In genomic region chr19:6390251-6390650, GRCm38 (mm10) we compare ENCODE assay signal across 10 mouse cellular contexts. TPM values are rescaled to one million over a fixed set of nuclear protein-coding genes. Genes with fewer than 3 reads are reported as not detected.
DNase-seq lines count a peak whose midpoint lies in the region; ATAC-seq and TF ChIP-seq lines count a peak whose summit lies in the region.
"Had no signal": no experiment of that assay in that cellular context is flagged by ENCODE, and none has a peak within 500 bp of the region (broad histone marks: within the 10 kb centered on the region; RNA-seq: fewer than 3 reads in every experiment).

No protein-coding gene starts in this region.

- ATAC-seq in hindbrain, embryonic 13.5 days (ENCODE audit: low FRiP score) = no peak
- no peak for ATAC-seq in hindbrain, embryonic 11.5 days (ENCODE audit: low FRiP score)
- no peak for ATAC-seq in embryonic facial prominence, embryonic 13.5 days (ENCODE audit: insufficient number of reproducible peaks, insufficient read depth, low FRiP score, low TSS enrichment, low read depth)
- ATAC-seq in liver, embryonic 15.5 days (ENCODE audit: insufficient read depth) = no peak

- H3K9ac ChIP-seq in hindbrain, embryonic 13.5 days = peak overlapping the region; percentile 64; the same call in 1 of the 2 replicates
- H3K9ac ChIP-seq in hindbrain, embryonic 11.5 days (ENCODE audit: low read depth, low read length) = no peak overlapping the region
- peak overlapping the region; percentile 3; the same call in 1 of the 2 replicates for H3K9ac ChIP-seq in CH12.LX (ENCODE audit: insufficient read depth, low read depth)
- H3K9ac ChIP-seq in embryonic facial prominence, embryonic 13.5 days = no peak overlapping the region
- no peak overlapping the region for H3K9ac ChIP-seq in liver, embryonic 15.5 days

- H3K27ac ChIP-seq in hindbrain, embryonic 13.5 days = no peak overlapping the region
- H3K27ac ChIP-seq in hindbrain, embryonic 11.5 days (ENCODE audit: low read depth, low read length) = no peak overlapping the region
- no peak overlapping the region for H3K27ac ChIP-seq in CH12.LX (ENCODE audit: insufficient read depth, low read depth)
- H3K27ac ChIP-seq in embryonic facial prominence, embryonic 13.5 days = no peak overlapping the region
- H3K27ac ChIP-seq in liver, embryonic 15.5 days (replicated peaks) = no peak overlapping the region
- H3K27ac ChIP-seq: left cerebral cortex, adult 2 months had no signal

- TF ChIP-seq EP300 in CH12.LX (IDR thresholded peaks at IDR 0.05; ENCODE audit: low read length) = no peak

- in situ Hi-C loops in CH12.LX (cut with MboI; ENCODE audit: low pct_ligation_motif_present, low pct_unique_long_range_greater_than_20kb, low sequenced_read_pairs) = no loop called here

- WGBS in hindbrain, embryonic 13.5 days = 59% methylated on average over 6 of the region's 6 CpGs
- WGBS in hindbrain, embryonic 11.5 days = 57% methylated on average over 6 of the region's 6 CpGs
- WGBS in embryonic facial prominence, embryonic 13.5 days = 53% methylated on average over 6 of the region's 6 CpGs
- WGBS in liver, embryonic 15.5 days (ENCODE audit: insufficient replicate concordance) = 43% methylated on average over 6 of the region's 6 CpGs

- H3K4me2 ChIP-seq in hindbrain, embryonic 13.5 days = peak overlapping the region; percentile 55
- H3K4me2 ChIP-seq in hindbrain, embryonic 11.5 days (replicated peaks; ENCODE audit: low read depth, low read length) = no peak overlapping the region
- H3K4me2 ChIP-seq in CH12.LX (ENCODE audit: insufficient read depth, low read depth, poor library complexity, severe bottlenecking) = peak overlapping the region; percentile 34; the same call in 1 of the 2 replicates
- peak overlapping the region; percentile 58 for H3K4me2 ChIP-seq in embryonic facial prominence, embryonic 13.5 days
- H3K4me2 ChIP-seq in liver, embryonic 15.5 days = peak overlapping the region; percentile 57

- H3K4me3 ChIP-seq in hindbrain, embryonic 13.5 days = no peak overlapping the region
- no peak overlapping the region for H3K4me3 ChIP-seq in hindbrain, embryonic 11.5 days (ENCODE audit: low read depth, low read length)
- no peak overlapping the region for H3K4me3 ChIP-seq in CH12.LX (replicated peaks in 1 of 3; ENCODE audit: low read depth in 2 of 3, low read length in 2 of 3, poor library complexity in 1 of 3)
- 0 out of 2 replicates have a peak overlapping the region, but pooled peaks have one; percentile 34 for H3K4me3 ChIP-seq in embryonic facial prominence, embryonic 13.5 days
- no peak overlapping the region for H3K4me3 ChIP-seq in liver, embryonic 15.5 days (replicated peaks)
- H3K4me3 ChIP-seq: left cerebral cortex, adult 2 months had no signal

- no peak for TF ChIP-seq RAD21 in CH12.LX (IDR thresholded peaks at IDR 0.05; ENCODE audit: low read depth, low read length)

- no peak for DNase-seq in hindbrain, embryonic 11.5 days (ENCODE audit: low spot score)
- DNase-seq in CH12.LX (ENCODE audit: extremely low read depth) = no peak
- DNase-seq in urinary bladder, postnatal 25 days (ENCODE audit: low spot score) = no peak
- no peak for DNase-seq in layer of hippocampus, postnatal 36 days
- no peak for DNase-seq in embryo, embryonic 9.5 days (ENCODE audit: extremely low spot score)
- DNase-seq: kidney, adult 9 months had no signal

- H3K36me3 ChIP-seq in hindbrain, embryonic 13.5 days = no peaks in the 10 kb centered on the region
- H3K36me3 ChIP-seq in hindbrain, embryonic 11.5 days (ENCODE audit: control insufficient read depth, insufficient read depth, low read length) = no peaks in the 10 kb centered on the region
- peaks cover 0 to 53% of the 10 kb centered on the region in 2 experiments for H3K36me3 ChIP-seq in CH12.LX (replicated peaks in 1 of 2; ENCODE audit: control insufficient read depth in 1 of 2, insufficient read depth in 1 of 2, low read length in 1 of 2)
- no peaks in the 10 kb centered on the region for H3K36me3 ChIP-seq in embryonic facial prominence, embryonic 13.5 days
- no peaks in the 10 kb centered on the region for H3K36me3 ChIP-seq in liver, embryonic 15.5 days (replicated peaks)

- H3K27me3 ChIP-seq in hindbrain, embryonic 13.5 days = peaks cover 10% of the 10 kb centered on the region; the same call in 1 of the 2 replicates
- H3K27me3 ChIP-seq in hindbrain, embryonic 11.5 days (ENCODE audit: control insufficient read depth, insufficient read depth, low read length) = no peaks in the 10 kb centered on the region
- no peaks in the 10 kb centered on the region for H3K27me3 ChIP-seq in CH12.LX (replicated peaks)
- H3K27me3 ChIP-seq in embryonic facial prominence, embryonic 13.5 days = peaks cover 14% of the 10 kb centered on the region; the same call in 1 of the 2 replicates
- 0 out of 2 replicates have a peak, but pooled peaks cover 10% of the 10 kb centered on the region for H3K27me3 ChIP-seq in liver, embryonic 15.5 days

- H3K9me3 ChIP-seq in hindbrain, embryonic 13.5 days = no peaks in the 10 kb centered on the region
- H3K9me3 ChIP-seq in hindbrain, embryonic 11.5 days (ENCODE audit: control insufficient read depth, low read length) = no peaks in the 10 kb centered on the region
- no peaks in the 10 kb centered on the region for H3K9me3 ChIP-seq in CH12.LX (replicated peaks; ENCODE audit: low read length)
- H3K9me3 ChIP-seq in embryonic facial prominence, embryonic 13.5 days = no peaks in the 10 kb centered on the region
- no peaks in the 10 kb centered on the region for H3K9me3 ChIP-seq in liver, embryonic 15.5 days (replicated peaks)

- no peaks in the 10 kb centered on the region for H3K79me2 ChIP-seq in CH12.LX (replicated peaks; ENCODE audit: control insufficient read depth, extremely low read depth, insufficient read depth, poor library complexity, severe bottlenecking)

- no peak for TF ChIP-seq CTCF in CH12.LX (conservative IDR thresholded peaks at IDR 0.05 in 1 of 2, IDR thresholded peaks at IDR 0.05 in 1 of 2; ENCODE audit: low read depth in 2 of 2, low read length in 2 of 2)

- dilution Hi-C loops in CH12.LX (cut with MboI; ENCODE audit: extremely low pct_ligation_motif_present, extremely low pct_unique_long_range_greater_than_20kb, low sequenced_read_pairs) = no loop called here

- TF ChIP-seq POLR2A in CH12.LX (IDR thresholded peaks at IDR 0.05; ENCODE audit: low read depth, low read length) = no peak

- peaks cover 10% of the 10 kb centered on the region for H3K4me1 ChIP-seq in hindbrain, embryonic 13.5 days (replicated peaks)
- no peaks in the 10 kb centered on the region; the same call in 1 of the 2 replicates for H3K4me1 ChIP-seq in hindbrain, embryonic 11.5 days (replicated peaks; ENCODE audit: control insufficient read depth, insufficient read depth, low read length)
- peaks cover 0 to 9% of the 10 kb centered on the region in 2 experiments; a peak in 2 of 4 replicates for H3K4me1 ChIP-seq in CH12.LX (ENCODE audit: control insufficient read depth in 1 of 2, insufficient read depth in 2 of 2)
- peaks cover 12% of the 10 kb centered on the region for H3K4me1 ChIP-seq in embryonic facial prominence, embryonic 13.5 days
- peaks cover 13% of the 10 kb centered on the region; the same call in 1 of the 2 replicates for H3K4me1 ChIP-seq in liver, embryonic 15.5 days (replicated peaks)

RNA-seq across cellular contexts. Expression of gene Pygm, which starts 6.1 kb away (rescaled TPM):
- 4.9 and 5.7 TPM in 2 replicates for polyA plus RNA-seq in hindbrain, embryonic 13.5 days (2015; fragmentation: Nextera tagmentation; extraction: Ambion mirVana)
- polyA plus RNA-seq in hindbrain, embryonic 11.5 days (2014; fragmentation: Nextera tagmentation; extraction: Ambion mirVana) = 1.6 and 2.1 TPM in 2 replicates
- total RNA-seq in CH12.LX (2012; rRNA removed) = 0.47 and 0.63 TPM in 2 replicates
- total RNA-seq in CH12.LX (2014; rRNA removed) = 0.32 and 0.92 TPM in 2 replicates
- 1.2 and 2.0 TPM in 2 replicates for polyA plus RNA-seq in CH12.LX (2012; ENCODE audit: insufficient read length, low read depth)
- 3.7 and 5.4 TPM in 2 replicates for polyA plus RNA-seq in embryonic facial prominence, embryonic 13.5 days (2015; fragmentation: Nextera tagmentation; extraction: Ambion mirVana)
- polyA plus RNA-seq in liver, embryonic 15.5 days (2015; fragmentation: Nextera tagmentation; extraction: Ambion mirVana) = 6.4 and 9.2 TPM in 2 replicates
- 10 to 100 TPM; 18.3 to 22.1 TPM for total RNA-seq in layer of hippocampus, postnatal 36 days (2021)

RNA-seq across cellular contexts. Expression of gene Rasgrp2, which starts 8.9 kb away (rescaled TPM):
- 42.0 and 43.2 TPM in 2 replicates for polyA plus RNA-seq in hindbrain, embryonic 13.5 days (2015; fragmentation: Nextera tagmentation; extraction: Ambion mirVana)
- polyA plus RNA-seq in hindbrain, embryonic 11.5 days (2014; fragmentation: Nextera tagmentation; extraction: Ambion mirVana) = 16.0 and 18.0 TPM in 2 replicates
- total RNA-seq in CH12.LX (2012; rRNA removed) (16.9 and 22.0 TPM in 2 replicates), CH12.LX (2014; rRNA removed) (7.4 and 9.3 TPM in 2 replicates)
- 26.0 and 37.9 TPM in 2 replicates for polyA plus RNA-seq in CH12.LX (2012; ENCODE audit: insufficient read length, low read depth)
- 32.0 and 36.1 TPM in 2 replicates for polyA plus RNA-seq in embryonic facial prominence, embryonic 13.5 days (2015; fragmentation: Nextera tagmentation; extraction: Ambion mirVana)
- polyA plus RNA-seq in liver, embryonic 15.5 days (2015; fragmentation: Nextera tagmentation; extraction: Ambion mirVana) = 81.3 and 88.4 TPM in 2 replicates
- 10 to 100 TPM; 23.8 to 34.5 TPM for total RNA-seq in layer of hippocampus, postnatal 36 days (2021)

RNA-seq across cellular contexts. Expression of gene Sf1, which starts 26.8 kb away (rescaled TPM):
- 103 and 107 TPM in 2 replicates for polyA plus RNA-seq in hindbrain, embryonic 13.5 days (2015; fragmentation: Nextera tagmentation; extraction: Ambion mirVana)
- polyA plus RNA-seq in hindbrain, embryonic 11.5 days (2014; fragmentation: Nextera tagmentation; extraction: Ambion mirVana) = 156 and 178 TPM in 2 replicates
- total RNA-seq in CH12.LX (2012; rRNA removed) (70.4 and 83.2 TPM in 2 replicates), CH12.LX (2014; rRNA removed) (54.5 and 64.7 TPM in 2 replicates)
- 229 and 251 TPM in 2 replicates for polyA plus RNA-seq in CH12.LX (2012; ENCODE audit: insufficient read length, low read depth)
- polyA plus RNA-seq in embryonic facial prominence, embryonic 13.5 days (2015; fragmentation: Nextera tagmentation; extraction: Ambion mirVana) = 137 and 151 TPM in 2 replicates
- 64.3 and 68.8 TPM in 2 replicates for polyA plus RNA-seq in liver, embryonic 15.5 days (2015; fragmentation: Nextera tagmentation; extraction: Ambion mirVana)
- 100 to 1,000 TPM; 188 to 222 TPM for total RNA-seq in layer of hippocampus, postnatal 36 days (2021)

RNA-seq across cellular contexts. Expression of gene Nrxn2, which starts 28.3 kb away (rescaled TPM):
- 23.5 and 27.7 TPM in 2 replicates for polyA plus RNA-seq in hindbrain, embryonic 13.5 days (2015; fragmentation: Nextera tagmentation; extraction: Ambion mirVana)
- 13.6 and 14.3 TPM in 2 replicates for polyA plus RNA-seq in hindbrain, embryonic 11.5 days (2014; fragmentation: Nextera tagmentation; extraction: Ambion mirVana)
- 0.29 and 0.30 TPM in 2 replicates for total RNA-seq in CH12.LX (2012; rRNA removed)
- 0.20 and 0.31 TPM in 2 replicates for total RNA-seq in CH12.LX (2014; rRNA removed)
- polyA plus RNA-seq in CH12.LX (2012; ENCODE audit: insufficient read length, low read depth) = 0.71 and 1.1 TPM in 2 replicates
- 2.0 and 2.1 TPM in 2 replicates for polyA plus RNA-seq in embryonic facial prominence, embryonic 13.5 days (2015; fragmentation: Nextera tagmentation; extraction: Ambion mirVana)
- 0.39 and 0.51 TPM in 2 replicates for polyA plus RNA-seq in liver, embryonic 15.5 days (2015; fragmentation: Nextera tagmentation; extraction: Ambion mirVana)
- total RNA-seq in layer of hippocampus, postnatal 36 days (2021) = 100 to 1,000 TPM; 399 to 414 TPM

RNA-seq across cellular contexts. Expression of gene Map4k2, which starts 49.3 kb away (rescaled TPM):
- 17.5 and 17.6 TPM in 2 replicates for polyA plus RNA-seq in hindbrain, embryonic 13.5 days (2015; fragmentation: Nextera tagmentation; extraction: Ambion mirVana)
- polyA plus RNA-seq in hindbrain, embryonic 11.5 days (2014; fragmentation: Nextera tagmentation; extraction: Ambion mirVana) = 6.7 and 8.5 TPM in 2 replicates
- total RNA-seq in CH12.LX (2012; rRNA removed) (77.6 and 95.2 TPM in 2 replicates), CH12.LX (2014; rRNA removed) (55.5 and 56.7 TPM in 2 replicates)
- polyA plus RNA-seq in CH12.LX (2012; ENCODE audit: insufficient read length, low read depth) = 119 and 127 TPM in 2 replicates
- polyA plus RNA-seq in embryonic facial prominence, embryonic 13.5 days (2015; fragmentation: Nextera tagmentation; extraction: Ambion mirVana) = 13.8 and 15.3 TPM in 2 replicates
- 7.7 and 9.1 TPM in 2 replicates for polyA plus RNA-seq in liver, embryonic 15.5 days (2015; fragmentation: Nextera tagmentation; extraction: Ambion mirVana)
- 10 to 100 TPM; 74.9 to 87.7 TPM for total RNA-seq in layer of hippocampus, postnatal 36 days (2021)

Comparison
In these comparisons a context has a peak if more than half of its experiments do, and no peak if none do; other contexts are left out.
1. H3K9ac ChIP-seq: peak in hindbrain, embryonic 13.5 days (single experiment) and CH12.LX (single experiment); none in hindbrain, embryonic 11.5 days (single experiment), embryonic facial prominence, embryonic 13.5 days (single experiment) and liver, embryonic 15.5 days (single experiment).